Mouse (Mus musculus) kidney, postnatal 36 days (tissue): ENCODE measurements around the gene Cyp2d22.
A peak's percentile ranks its signal among the peaks of the same experiment; 100 is the strongest.
"Not testable (repeated sequence)": the region's sequence is repeated elsewhere in the genome, so short reads cannot be mapped to it uniquely, and the experiment has no call there.

Source experiments
- DNase-seq, 2 experiments: peaks; one replicate each; pipeline ENCODE4 v3.0.0; 2021 to 2022; ENCODE audit warnings: mixed read lengths in 2 of 2

Gene Cyp2d22

DNA sequence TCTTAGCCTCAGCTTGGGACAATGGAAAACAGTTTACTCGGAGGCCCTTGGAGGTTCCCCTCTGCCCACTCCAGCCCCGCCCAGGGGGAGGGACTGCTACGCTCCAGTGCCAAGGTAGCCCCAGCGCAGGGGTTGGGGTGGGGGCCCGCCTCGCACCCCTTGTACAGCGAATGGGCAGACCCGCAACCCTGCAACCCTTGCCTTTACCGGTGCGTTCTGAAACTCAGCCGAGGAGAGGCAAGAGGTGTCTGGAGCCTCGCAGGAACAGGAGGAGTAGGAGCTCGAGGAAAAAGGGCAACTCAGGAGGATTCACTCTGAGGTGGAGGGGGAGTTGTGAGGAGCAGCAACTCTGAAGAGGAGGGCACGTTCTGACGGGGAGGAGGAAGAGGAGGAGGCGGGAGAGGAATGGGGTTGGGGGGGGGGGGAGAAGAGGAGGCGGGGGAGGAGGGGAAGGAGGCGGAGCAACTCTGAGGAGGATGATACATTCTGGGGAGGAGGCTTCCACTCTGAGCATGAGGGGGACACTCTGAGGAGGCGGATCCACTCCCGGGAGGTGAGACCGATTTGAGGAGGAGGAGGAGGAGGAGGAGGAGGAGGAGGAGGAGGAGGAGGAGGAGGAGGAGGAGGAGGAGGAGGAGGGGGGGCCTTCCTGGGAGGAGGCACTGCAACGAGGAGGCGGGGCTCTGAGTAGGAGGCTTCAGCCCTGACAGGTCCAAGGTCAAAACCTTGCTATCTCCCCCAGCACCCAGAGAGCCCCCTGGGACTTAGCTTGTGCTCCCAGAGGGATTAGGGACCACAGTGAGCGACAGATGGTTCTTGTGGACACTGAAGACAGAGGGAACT, at the start of gene Cyp2d22:
Gene Cyp2d22, minus strand, starts transcription at position 390 of the 843 bp plus-strand sequence.
- DNase-seq: peak; percentile 82 to 83

DNA sequence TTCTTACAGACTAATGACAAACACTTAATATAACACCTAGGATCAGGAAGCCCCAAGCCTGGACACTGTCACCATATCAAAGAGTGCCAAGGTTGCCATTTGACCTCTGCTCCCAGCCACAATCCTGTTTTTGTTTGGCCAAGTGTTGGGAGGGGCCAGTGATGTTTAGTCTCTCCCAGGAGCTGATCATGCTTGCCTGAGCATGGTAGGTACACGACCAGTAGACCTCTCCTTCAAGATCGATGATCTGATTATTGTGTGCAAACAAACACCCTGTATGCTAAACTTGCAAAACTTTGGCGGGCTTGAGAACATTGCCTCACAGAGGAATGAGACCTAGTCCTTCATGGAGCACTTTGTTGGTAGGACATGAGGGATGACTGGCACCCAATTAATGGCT, 43.4 kb upstream of the Cyp2d22 start:
- no peak for DNase-seq

DNA sequence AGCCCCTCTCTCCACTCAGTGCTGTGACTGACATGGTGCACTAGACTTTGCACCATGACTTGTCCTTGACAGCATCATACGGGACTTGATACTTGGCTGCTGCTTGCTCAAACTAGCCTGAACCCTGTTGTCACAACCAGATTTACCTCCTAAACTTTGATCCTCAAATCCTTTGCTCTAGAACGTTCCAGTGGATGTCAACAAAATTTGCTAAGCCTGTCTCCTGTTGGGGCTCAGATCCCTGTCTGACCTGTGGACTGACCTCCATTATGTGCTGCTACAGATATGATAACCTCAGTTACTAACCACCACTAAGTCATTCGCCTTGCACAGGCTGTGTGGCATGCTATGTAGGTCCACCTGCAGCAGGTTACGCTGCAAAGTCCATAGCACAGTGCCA, 42.9 kb upstream of the Cyp2d22 start:
- DNase-seq: no peak

DNA sequence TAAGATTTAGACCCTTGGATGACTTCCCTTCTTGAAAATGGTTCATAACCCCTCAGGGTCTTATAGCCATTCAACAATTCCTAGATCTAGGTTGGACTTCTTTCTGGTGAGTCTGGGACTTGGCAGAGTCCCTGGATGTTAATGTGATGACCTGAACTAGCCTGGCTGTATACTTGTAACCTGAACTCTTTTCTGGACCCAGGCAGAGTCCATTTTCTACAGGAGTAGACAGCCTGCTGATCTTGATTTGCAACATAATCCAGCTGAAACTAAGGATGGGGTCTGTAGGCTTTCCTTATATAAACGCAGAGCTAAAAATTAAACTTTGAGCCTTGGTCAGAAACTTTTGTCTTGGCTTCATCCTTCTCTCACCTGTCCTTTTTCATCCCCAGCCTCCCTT, 38.6 kb upstream of the Cyp2d22 start:
- peak in 1 of 2 experiments; percentile 19 for DNase-seq

DNA sequence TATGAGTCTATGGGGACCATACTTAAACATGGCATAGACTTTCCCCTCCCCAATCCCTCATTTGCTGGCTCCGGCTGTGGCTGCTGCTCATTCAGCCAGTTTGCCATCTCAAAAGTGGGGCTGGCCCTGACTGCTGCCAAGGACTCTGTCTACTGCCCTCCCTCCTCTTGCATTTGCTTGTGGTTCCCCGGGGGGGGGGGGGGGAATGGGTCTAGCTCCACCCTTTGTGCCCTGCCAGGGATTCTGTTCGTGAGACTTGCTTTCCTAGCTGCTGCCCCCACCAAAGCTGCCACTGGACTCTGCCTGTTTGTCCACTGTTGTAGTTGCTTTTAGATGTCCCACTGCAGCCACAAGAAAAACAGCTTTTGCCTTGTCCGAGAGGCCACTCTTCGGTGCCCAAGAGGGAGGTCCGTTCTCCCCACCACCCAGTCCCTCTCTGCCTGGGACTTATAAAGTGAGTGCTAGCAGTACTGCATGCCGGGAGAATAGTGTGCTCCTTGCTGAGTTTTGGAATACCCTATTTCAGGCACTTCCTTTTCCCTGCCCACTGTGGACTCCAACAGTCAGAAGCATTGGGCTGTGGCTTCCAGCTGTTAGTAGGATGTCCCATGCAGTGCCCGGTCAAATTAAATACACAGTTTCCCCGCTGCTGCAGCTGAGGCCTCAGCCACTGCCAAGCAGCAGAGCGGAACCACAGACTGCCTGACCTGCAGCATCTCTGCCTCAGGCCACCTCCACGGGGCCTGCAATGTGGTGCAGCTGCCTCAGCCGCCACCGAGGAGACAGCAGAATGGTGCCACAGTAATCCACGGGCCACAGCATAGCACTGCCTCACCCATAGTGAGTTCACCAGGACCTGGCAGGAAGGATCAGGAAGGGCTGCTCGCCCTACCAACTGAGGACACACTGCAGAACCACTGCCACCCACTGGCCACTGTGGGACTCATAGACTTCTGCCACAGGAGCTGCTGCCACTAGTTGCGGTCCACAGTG, 37.0 kb upstream of the Cyp2d22 start:
- peak; percentile 93 to 94 for DNase-seq

- DNase-seq: no peak
Observed at GRCm38 (mm10) chr15:82407536-82407935, 27.5 kb upstream of the Cyp2d22 start.

DNA sequence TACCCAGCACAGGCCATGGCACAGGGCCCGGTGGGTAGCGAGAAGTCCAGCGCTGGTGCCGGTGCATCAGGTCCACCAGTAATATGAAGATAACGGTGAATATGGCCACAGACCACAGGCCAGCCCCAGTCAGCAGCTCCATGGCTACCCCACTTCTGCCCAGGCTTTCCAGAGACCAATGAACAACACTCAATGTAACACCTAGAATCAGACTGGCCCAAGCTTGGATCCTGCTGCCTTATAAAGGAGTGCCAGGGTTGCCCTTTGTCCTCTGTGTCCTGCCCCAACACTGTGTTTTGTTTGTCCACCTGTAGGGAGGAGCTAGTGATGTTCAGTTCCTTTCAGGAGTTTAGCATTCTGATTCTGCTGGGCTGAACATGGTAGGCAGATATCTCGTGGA, 26.9 kb upstream of the Cyp2d22 start, which contains the start of gene Cyp2d10:
Gene Cyp2d10, minus strand, starts transcription at position 215 of the 400 bp plus-strand sequence.
- DNase-seq: no peak

DNA sequence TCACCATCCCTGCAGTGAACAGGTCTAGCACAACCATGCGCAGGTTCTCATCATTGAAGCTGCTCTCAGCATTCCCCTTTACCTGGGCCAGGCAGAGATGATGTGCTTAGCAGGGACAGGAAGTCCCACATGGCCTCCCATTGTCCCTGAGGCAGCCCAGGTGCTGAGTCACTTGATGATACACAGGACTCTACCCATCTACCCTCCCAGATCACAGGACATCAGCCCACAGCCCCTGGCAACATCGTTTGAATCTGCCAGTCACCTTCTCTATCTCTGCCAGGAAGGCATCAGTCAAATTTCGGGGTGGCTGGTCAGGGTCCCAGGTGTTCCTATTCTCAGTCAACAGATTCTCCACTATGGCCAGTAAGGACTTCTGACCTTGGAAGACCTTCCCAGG, 24.1 kb upstream of the Cyp2d22 start:
- DNase-seq: no peak

DNA sequence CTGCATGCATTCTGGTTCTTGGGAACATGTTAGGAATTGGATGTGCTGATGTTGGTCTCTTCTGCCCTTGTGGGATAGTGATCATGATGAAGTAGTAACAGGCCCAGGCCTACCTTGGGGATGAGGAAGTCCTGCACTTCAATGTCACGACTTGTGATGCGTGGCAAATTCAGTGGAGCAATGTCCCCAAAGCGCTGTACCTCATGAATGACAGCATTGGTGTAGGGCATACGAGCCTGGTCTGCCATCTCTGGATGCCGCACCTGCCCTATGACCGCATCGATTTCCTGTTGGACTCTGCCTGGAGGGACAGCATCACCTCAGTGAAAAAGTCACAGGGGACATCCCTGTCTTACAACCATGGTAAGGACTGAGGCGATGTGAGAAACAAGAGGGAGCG, 23.5 kb upstream of the Cyp2d22 start:
- DNase-seq: no peak

GRCm38 (mm10) chr15:82402741-82403140, 22.7 kb upstream of the Cyp2d22 start:
- DNase-seq: no peak

DNA sequence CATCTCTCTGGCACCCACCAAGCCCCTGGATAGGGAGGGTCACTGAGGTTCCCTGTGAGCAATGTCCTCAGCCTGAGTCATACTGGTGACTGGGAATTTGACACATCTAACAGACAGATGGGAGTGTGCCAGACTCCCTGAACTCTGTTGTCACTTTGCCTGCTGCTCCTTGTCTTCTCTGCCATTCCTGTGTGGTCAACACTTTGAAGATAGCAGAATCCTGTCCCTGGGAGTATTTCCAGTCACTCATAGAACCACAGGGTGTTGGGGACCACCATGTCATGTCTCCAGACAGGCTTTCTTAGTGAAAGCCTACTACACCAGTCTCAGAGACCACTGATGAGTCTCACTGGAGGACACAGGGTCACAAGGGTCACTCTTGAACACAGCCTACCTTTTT, 22.0 kb upstream of the Cyp2d22 start:
- no peak for DNase-seq

DNA sequence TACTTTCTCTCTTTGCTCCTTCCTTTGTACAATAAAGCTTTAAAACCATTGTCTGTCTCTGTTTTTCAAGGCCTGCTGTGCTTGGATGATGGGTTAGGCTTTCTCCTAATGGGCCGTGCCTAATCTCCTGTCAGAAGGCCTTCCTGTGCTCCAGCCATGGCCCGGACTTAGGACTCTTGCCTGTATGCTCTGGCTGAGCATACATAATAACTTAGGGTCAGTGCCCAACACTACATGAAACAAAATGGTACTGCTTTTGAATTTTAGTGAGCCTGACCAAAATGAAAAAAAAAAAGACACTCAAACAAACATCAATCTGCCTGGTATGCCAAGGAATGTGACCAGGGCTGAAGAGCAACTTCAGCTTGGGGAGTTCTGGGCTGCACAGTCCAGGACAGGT, 21.5 kb upstream of the Cyp2d22 start:
- DNase-seq: no peak

DNA sequence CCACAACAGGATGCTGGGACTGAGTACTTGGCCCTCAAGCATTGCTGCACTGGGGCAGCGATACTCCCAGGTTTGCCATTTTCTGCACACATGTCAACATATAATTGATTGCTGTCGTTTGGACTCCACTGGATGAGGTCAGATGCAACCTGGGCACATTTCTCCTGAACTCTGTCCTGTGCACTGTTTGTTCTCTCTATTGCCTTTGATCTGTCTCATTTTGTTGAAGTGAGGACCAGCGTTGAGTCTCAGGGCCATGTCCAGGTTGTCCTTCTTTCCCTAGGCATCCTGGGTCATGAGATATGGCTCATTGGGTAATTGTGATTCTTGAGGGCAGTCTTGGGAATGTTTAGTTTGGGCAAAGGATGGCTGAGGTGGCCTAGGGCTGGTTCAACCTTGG, 15.9 kb upstream of the Cyp2d22 start:
- not testable (repeated sequence) for DNase-seq

GRCm38 (mm10) chr15:82393922-82394321, 13.9 kb upstream of the Cyp2d22 start, which contains the start of gene Cyp2d11:
Gene Cyp2d11 (minus strand): TSS chr15:82394022.
- DNase-seq: not testable (repeated sequence)

DNA sequence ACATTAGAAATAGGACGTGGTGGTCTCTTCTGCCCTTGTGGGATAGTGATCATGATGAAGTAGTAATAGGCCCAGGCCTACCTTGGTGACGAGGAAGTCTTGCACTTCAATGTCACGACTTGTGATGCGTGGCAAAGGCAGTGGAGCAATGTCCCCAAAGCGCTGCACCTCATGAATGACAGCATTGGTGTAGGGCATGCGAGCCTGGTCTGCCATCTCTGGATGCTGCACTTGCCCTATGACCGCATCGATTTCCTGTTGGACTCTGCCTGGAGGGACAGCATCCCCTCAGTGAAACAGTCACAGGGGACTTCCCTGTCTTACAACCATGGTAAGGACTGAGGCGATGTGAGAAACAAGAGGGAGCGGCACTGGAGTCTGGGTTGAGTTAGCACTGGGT, 9.9 kb upstream of the Cyp2d22 start:
- DNase-seq: not testable (repeated sequence)

GRCm38 (mm10) chr15:82385729-82386128, 5.7 kb upstream of the Cyp2d22 start:
- no peak for DNase-seq

DNA sequence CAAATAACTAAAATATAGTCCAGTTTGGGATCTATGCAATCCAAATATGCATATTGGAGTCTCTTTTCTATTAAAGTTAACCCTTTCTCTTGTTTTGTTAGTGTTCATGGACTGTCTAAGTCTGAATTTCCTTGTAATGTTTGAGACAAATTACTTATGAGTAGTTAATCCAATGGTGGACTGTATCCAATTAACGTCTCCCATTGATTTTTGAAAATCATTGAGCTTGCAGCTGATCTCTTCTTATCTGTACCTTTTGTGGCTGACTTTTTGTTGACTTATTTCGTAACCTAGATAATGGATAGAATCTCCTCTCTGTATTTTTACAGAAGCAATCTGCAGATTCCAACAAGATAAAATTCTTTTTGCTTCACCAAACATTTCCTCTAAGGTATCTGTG, 2.4 kb upstream of the Cyp2d22 start:
- DNase-seq: no peak

DNA sequence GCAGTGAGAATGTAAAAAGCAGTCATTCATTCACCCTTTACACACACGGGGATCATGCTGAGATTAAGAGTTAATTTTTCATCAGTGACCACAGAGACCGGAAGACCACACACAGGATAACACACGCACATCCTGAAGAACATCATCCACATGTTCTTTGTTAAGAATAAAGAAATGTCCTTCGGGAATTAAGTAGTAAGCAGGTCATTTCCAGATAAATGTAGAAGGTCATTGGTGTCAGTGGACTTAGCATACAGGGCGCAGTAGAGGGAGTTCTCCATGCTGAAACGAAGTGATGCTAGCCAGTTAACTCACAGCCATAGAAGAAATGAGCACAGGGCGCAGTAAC, 628 bp upstream of the Cyp2d22 start:
- no peak for DNase-seq

GRCm38 (mm10) chr15:82379511-82379870, 569 bp downstream of the Cyp2d22 start:
- peak in 1 of 2 experiments; percentile 60 for DNase-seq

GRCm38 (mm10) chr15:82378261-82379180, 1.5 kb downstream of the Cyp2d22 start:
- DNase-seq: peak; percentile 37 to 67

- no peak for DNase-seq
Observed at GRCm38 (mm10) chr15:82377701-82378100, 2.4 kb downstream of the Cyp2d22 start.

GRCm38 (mm10) chr15:82376393-82377138, 3.5 kb downstream of the Cyp2d22 start:
- DNase-seq: peak; percentile 66 to 83
